ENCODE assay signal across 17 mouse cellular contexts in genomic region chr2:33713580-33714260, GRCm38 (mm10).
DNase-seq lines count a peak whose midpoint lies in the region; ATAC-seq lines count a peak whose summit lies in the region.
"Had no signal": no experiment of that assay in that cellular context is flagged by ENCODE, and none has a peak within 500 bp of the region (broad histone marks: within the 10 kb centered on the region; RNA-seq: fewer than 3 reads in every experiment).

No protein-coding gene starts in this region.

- H3K4me3 ChIP-seq in kidney, embryonic 14.5 days (ENCODE audit: low read length) = no peak overlapping the region
- H3K4me3 ChIP-seq in forebrain, embryonic 13.5 days = no peak overlapping the region
- peak overlapping the region; percentile 54 for H3K4me3 ChIP-seq in limb, embryonic 10.5 days
- no peak overlapping the region for H3K4me3 ChIP-seq in midbrain, embryonic 15.5 days

- no peaks in the 10 kb centered on the region for H3K9me3 ChIP-seq in kidney, embryonic 14.5 days (ENCODE audit: control insufficient read depth, low read length)
- H3K9me3 ChIP-seq in forebrain, embryonic 13.5 days (replicated peaks) = no peaks in the 10 kb centered on the region
- H3K9me3 ChIP-seq in limb, embryonic 10.5 days (replicated peaks) = no peaks in the 10 kb centered on the region
- no peaks in the 10 kb centered on the region for H3K9me3 ChIP-seq in midbrain, embryonic 15.5 days
- H3K9me3 ChIP-seq: G1E had no signal

- no peak overlapping the region for H3K27ac ChIP-seq in kidney, embryonic 14.5 days (ENCODE audit: low read depth, low read length)
- peak overlapping the region; percentile 48; the same call in 1 of the 2 replicates for H3K27ac ChIP-seq in forebrain, embryonic 13.5 days
- peak overlapping the region; percentile 91 for H3K27ac ChIP-seq in limb, embryonic 10.5 days
- no peak overlapping the region for H3K27ac ChIP-seq in midbrain, embryonic 15.5 days

- no peak overlapping the region for H3K4me2 ChIP-seq in kidney, embryonic 14.5 days (replicated peaks; ENCODE audit: low read depth, low read length)
- H3K4me2 ChIP-seq in forebrain, embryonic 13.5 days = peak overlapping the region; percentile 49
- H3K4me2 ChIP-seq in midbrain, embryonic 15.5 days = peak overlapping the region; percentile 12
- H3K4me2 ChIP-seq: liver, embryonic 11.5 days had no signal

- DNase-seq in kidney, adult 18-20 months = no peak
- DNase-seq in limb, embryonic 10.5 days (ENCODE audit: low spot score) = no peak
- no peak for DNase-seq in layer of hippocampus, adult 8-10 months (ENCODE audit: low spot score in 2 of 2)
- DNase-seq in cerebellum, postnatal 25 days = no peak
- no peak for DNase-seq in heart, postnatal 4 days
- DNase-seq: cerebellum, adult 2 months; heart, postnatal 10 days; kidney, adult 8-10 months; layer of hippocampus, postnatal 36 days; thymus, postnatal 14 days had no signal

- no peaks in the 10 kb centered on the region for H3K36me3 ChIP-seq in kidney, embryonic 14.5 days (ENCODE audit: control insufficient read depth, insufficient read depth, low read length)
- H3K36me3 ChIP-seq in forebrain, embryonic 13.5 days (ENCODE audit: poor library complexity, severe bottlenecking) = no peaks in the 10 kb centered on the region
- no peaks in the 10 kb centered on the region for H3K36me3 ChIP-seq in limb, embryonic 10.5 days
- no peaks in the 10 kb centered on the region for H3K36me3 ChIP-seq in midbrain, embryonic 15.5 days (replicated peaks)
- H3K36me3 ChIP-seq: G1E had no signal

- peaks cover 32% of the 10 kb centered on the region for H3K27me3 ChIP-seq in kidney, embryonic 14.5 days (ENCODE audit: control insufficient read depth, insufficient read depth, low read length)
- peaks cover 61% of the 10 kb centered on the region for H3K27me3 ChIP-seq in forebrain, embryonic 13.5 days
- H3K27me3 ChIP-seq in limb, embryonic 10.5 days (ENCODE audit: low read depth, poor library complexity, severe bottlenecking) = peaks cover 49% of the 10 kb centered on the region
- H3K27me3 ChIP-seq in midbrain, embryonic 15.5 days (replicated peaks) = peaks cover 17% of the 10 kb centered on the region

- 0 out of 2 replicates have a peak, but pooled peaks have one; percentile 39 for ATAC-seq in kidney, embryonic 14.5 days (ENCODE audit: low FRiP score, low TSS enrichment)
- ATAC-seq in forebrain, embryonic 13.5 days = peak; percentile 62
- no peak for ATAC-seq in midbrain, embryonic 15.5 days (replicated peaks)
- ATAC-seq: activated CD4-positive, CD25-positive, alpha-beta regulatory T cell, adult 4 months; lung, postnatal 0 days had no signal

- H3K4me1 ChIP-seq in kidney, embryonic 14.5 days (ENCODE audit: control insufficient read depth, insufficient read depth, low read length) = peaks cover 14% of the 10 kb centered on the region
- H3K4me1 ChIP-seq in forebrain, embryonic 13.5 days = peaks cover 52% of the 10 kb centered on the region
- H3K4me1 ChIP-seq in limb, embryonic 10.5 days = peaks cover 88% of the 10 kb centered on the region
- H3K4me1 ChIP-seq in midbrain, embryonic 15.5 days = peaks cover 47% of the 10 kb centered on the region

- no peak overlapping the region for H3K9ac ChIP-seq in kidney, embryonic 14.5 days (ENCODE audit: low read depth, low read length)
- H3K9ac ChIP-seq in forebrain, embryonic 13.5 days = 0 out of 2 replicates have a peak overlapping the region, but pooled peaks have one; percentile 3
- H3K9ac ChIP-seq in midbrain, embryonic 15.5 days = no peak overlapping the region

- 26% methylated on average over 12 of the region's 12 CpGs for WGBS in kidney, embryonic 14.5 days
- WGBS in forebrain, embryonic 13.5 days = 13% methylated on average over 12 of the region's 12 CpGs
- WGBS in limb, embryonic 10.5 days = 31% methylated on average over 12 of the region's 12 CpGs
- 16% methylated on average over 12 of the region's 12 CpGs for WGBS in midbrain, embryonic 15.5 days

Comparison
In these comparisons a context has a peak if more than half of its experiments do, and no peak if none do; other contexts are left out.
1. H3K27ac ChIP-seq: peak in forebrain, embryonic 13.5 days (single experiment) and limb, embryonic 10.5 days (single experiment); none in kidney, embryonic 14.5 days (single experiment) and midbrain, embryonic 15.5 days (single experiment).